Mouse (Mus musculus) monocyte, adult 2 months (primary cell): ENCODE results near the gene Klhl25.
"Not testable (repeated sequence)": the region's sequence is repeated elsewhere in the genome, so short reads cannot be mapped to it uniquely, and the experiment has no call there.

Source experiments
- DNase-seq, 2 experiments: peaks; one replicate each; pipeline ENCODE4 v3.0.0; 2022; ENCODE audit warnings: low spot score in 2 of 2, low read depth in 1 of 2

Gene Klhl25

DNA sequence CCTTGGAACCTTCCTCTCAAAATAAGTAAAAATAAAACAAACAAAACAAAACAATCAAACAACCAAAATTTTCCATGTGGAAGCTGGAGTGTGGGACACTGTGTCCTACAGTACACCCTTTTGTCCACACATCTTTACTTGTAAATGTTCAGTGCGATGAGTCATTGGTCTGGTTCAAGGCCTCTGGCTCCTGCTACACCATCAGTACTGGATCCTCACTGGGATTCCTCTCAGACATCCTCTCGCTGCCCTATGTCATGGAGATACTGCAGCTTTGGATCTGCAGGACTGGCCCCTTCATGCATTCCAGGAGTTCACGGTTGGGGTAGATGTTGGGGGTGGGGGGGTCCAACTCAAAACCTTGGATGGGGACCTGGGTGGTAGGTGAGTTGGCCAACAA, 5.8 kb upstream of the Klhl25 start:
- no peak for DNase-seq

GRCm38 (mm10) chr7:75845936-75846335, 2.2 kb upstream of the Klhl25 start:
- DNase-seq = no peak

- no peak for DNase-seq
Observed at GRCm38 (mm10) chr7:75846942-75847341, 1.2 kb upstream of the Klhl25 start.

- DNase-seq = no peak
Observed at GRCm38 (mm10) chr7:75847489-75847888, 621 bp upstream of the Klhl25 start.

- no peak for DNase-seq
Observed at GRCm38 (mm10) chr7:75848776-75849670, 913 bp downstream of the Klhl25 start.

- DNase-seq = not testable (repeated sequence)
Observed at GRCm38 (mm10) chr7:75850396-75850795, 2.3 kb downstream of the Klhl25 start.

GRCm38 (mm10) chr7:75851290-75851689, 3.2 kb downstream of the Klhl25 start:
- DNase-seq = no peak

DNA sequence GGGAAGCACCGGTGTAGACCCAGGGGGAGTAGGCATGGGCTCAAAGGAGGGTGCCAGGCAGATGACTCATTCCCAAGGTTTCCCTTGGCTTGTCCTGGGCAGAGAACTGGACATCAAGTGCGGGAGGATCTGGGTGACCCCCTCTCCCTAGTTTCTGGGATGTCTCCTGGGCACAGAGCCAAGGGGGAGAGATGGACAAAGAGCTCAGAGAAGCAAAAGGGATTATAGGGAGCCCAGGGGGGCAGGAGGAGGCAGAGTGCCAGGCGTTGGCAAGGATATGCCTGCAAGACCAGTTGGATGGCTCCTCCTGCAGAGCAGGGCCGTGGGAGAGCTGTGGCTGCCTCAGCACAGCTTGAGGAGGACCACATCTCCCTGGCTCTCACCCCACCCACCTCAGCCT, 4.3 kb downstream of the Klhl25 start:
- DNase-seq = no peak

DNA sequence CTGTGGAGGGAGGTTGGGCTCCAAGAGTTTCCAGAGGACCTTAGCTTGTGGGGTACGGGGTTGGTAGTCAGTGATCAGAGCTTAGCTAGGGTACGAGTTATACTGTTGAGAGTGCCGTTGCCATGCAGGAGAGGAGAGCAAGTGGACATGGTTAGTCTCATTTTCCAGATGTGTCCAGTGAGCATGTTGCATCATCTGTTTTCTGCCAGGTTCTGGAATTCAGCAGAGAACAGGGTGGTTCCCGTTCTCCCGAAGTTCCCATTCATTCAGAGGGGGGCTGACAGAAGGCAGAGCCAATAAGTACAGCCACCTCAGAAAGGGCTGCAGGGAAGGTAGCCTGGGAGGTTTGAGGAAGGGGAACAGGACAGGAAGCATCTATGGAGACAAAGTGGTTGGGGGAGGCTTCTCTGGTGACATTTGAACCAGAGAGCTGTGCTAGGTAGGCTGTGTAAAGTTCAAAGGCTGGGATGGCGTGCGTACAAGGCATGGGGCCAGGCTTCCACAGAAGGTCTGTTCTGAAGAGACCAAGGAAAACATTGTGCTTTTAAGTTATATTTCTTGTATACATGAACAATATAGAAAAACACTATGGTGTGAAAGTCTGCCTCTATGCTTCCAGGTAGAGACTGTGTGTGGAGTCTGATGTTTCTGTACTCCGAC, 5.2 kb downstream of the Klhl25 start:
- DNase-seq = no peak

- no peak for DNase-seq
Observed at GRCm38 (mm10) chr7:75854231-75854925, 6.3 kb downstream of the Klhl25 start.

DNA sequence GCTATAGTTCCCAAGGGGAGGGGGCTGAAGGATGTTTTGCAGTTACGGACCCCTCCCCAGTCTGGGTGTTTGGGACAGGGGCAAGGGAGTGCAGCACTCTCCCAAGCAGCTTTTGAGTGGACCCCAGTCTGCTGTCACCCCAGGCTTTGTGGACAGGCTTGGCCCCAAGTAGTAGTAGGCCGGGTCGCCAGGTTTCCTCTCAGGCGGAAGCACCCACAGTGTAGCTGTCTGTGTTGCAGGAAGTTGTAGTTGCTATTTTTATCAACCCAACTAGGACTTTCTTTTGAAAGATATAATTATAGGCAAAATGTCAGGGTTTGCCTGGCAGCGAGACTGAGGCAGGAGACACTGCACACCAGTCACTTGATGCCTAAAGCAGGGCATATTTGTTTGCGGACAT, 6.9 kb downstream of the Klhl25 start:
- no peak for DNase-seq

DNA sequence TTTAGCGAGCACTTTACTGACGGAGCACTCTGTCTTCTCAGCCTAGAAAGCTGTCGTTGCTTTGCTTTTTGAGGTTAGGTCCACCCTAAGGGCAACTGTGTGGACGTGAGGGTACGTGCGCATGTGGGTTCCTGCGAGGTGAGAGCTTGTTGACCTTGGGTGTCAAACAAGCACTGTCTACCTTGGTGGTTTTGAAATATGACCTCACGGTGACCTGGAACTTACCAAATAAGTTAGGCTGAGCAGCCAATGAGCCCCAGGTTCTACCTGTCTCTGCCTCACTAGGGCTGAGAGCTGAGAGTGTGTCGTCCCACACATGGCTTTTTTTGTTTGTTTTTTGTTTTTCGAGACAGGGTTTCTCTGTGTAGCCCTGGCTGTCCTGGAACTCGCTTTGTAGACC, 8.1 kb downstream of the Klhl25 start:
- DNase-seq = no peak

DNA sequence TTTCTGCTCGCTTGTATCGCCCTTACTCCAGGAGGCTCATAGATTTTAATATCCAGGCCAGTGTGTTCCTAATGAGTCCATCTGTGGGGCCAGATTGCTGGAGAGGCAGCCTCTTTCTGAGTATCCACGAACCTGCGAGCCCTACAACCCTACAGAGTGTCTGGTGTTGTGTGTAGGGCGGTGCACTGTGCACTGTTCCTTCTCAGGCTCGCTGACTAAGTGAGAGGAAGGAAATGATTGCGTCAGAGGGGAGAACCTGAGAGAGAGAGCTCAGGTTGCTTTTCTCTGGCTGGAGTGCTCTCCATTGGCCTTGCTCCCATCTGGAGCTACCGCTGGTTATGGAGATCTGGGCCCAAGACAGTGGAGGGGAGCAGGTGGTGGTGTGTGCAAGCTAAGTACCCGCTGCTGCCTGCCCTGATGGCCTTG, 11.7 kb downstream of the Klhl25 start:
- DNase-seq = no peak

GRCm38 (mm10) chr7:75861638-75862426, 13.7 kb downstream of the Klhl25 start:
- not testable (repeated sequence) for DNase-seq

DNA sequence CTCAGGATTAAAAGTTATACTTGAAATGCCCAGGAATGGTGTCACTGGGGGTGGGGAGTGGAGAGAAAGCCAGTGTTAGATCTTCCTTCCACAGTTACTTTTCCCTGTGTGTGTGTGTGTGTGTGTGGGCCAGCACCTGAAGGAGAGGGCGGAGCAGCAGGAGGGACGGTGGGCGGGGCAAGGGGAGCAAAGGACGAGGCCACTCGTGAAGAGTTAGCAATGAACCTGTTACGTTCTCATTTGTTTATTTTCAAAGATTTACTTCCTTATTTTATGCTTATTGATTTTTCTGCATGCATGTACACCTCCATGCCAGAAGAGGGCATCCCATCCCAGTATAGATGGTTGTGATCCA, 14.3 kb downstream of the Klhl25 start:
- DNase-seq = not testable (repeated sequence)

- not testable (repeated sequence) for DNase-seq
Observed at GRCm38 (mm10) chr7:75863248-75863911, 15.3 kb downstream of the Klhl25 start.

GRCm38 (mm10) chr7:75865026-75865425, 16.9 kb downstream of the Klhl25 start:
- DNase-seq = no peak

DNA sequence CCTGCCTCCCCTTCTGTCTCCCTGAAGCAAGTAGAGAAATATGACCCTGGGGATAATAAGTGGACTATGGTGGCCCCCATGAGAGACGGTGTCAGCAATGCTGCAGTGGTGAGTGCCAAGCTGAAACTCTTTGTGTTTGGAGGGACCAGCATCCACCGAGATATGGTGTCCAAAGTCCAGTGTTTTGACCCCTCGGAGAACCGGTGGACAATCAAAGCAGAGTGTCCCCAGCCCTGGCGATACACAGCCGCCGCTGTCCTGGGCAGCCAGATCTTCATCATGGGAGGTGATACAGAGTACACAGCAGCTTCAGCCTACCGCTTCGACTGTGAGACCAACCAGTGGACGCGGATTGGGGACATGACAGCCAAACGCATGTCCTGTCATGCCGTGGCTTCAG, 18.4 kb downstream of the Klhl25 start:
- DNase-seq = no peak

GRCm38 (mm10) chr7:75868687-75869086, 20.6 kb downstream of the Klhl25 start:
- no peak for DNase-seq

- DNase-seq = no peak
Observed at GRCm38 (mm10) chr7:75870551-75870950, 22.4 kb downstream of the Klhl25 start.

DNA sequence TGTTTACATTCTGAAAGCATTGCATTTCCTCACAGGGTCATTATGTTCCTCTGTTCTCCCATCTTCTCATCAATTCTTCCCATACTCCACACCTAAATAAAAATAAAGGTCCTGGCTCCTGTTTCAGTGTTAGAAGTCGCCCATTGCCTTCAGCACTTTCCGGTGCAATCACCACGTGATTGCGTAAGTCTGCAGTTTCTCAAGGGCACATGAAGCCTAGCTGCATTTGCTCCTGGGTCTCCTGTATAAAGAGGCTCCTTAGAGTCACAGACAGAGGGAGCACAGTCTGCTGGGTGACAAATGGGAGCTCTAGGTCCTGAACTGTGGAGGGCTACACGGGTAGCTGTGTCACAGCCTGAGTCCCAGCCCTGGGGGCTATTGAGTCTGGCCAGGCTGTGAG, 24.1 kb downstream of the Klhl25 start:
- no peak for DNase-seq
